ENCODE assay signal across 11 mouse cellular contexts in the genomic region with DNA sequence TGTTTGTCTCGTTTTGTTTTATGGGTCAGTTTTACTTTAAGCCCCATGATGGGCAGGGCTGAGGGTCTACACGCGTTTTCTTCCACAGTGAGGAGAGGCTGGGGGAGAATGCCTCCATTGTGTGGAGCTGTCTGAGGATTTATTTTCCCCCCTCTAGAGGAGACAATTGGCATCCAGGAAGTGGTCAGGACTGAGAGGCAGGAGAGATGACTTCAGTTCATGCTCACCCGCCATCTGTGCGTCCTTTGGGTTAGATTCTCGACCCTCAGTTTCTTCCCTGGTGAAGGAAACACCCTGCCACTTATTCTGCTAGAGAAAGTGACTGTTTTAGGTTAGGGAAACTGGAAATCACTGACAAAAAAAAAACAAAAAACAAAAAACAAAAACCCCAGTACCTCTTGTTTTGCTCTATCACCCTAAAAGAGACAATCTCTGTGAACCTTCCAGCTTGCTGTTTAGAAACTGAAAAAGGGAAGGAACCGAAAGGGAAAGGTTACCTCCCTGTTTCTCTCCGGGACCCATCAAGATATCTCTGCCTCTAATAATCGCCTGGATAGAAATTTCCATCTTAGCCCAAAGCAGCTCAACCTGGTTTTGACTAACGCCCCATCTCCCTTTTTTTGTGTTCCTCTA.
DNase-seq lines count a peak whose midpoint lies in the region; ATAC-seq and TF ChIP-seq lines count a peak whose summit lies in the region.
"Had no signal": no experiment of that assay in that cellular context is flagged by ENCODE, and none has a peak within 500 bp of the region (broad histone marks: within the 10 kb centered on the region; RNA-seq: fewer than 3 reads in every experiment).

No protein-coding gene starts in this region.

- no peak overlapping the region for H3K4me3 ChIP-seq in forebrain, embryonic 13.5 days
- H3K4me3 ChIP-seq in forebrain, postnatal 0 days (ENCODE audit: low read depth, low read length) = no peak overlapping the region
- no peak overlapping the region for H3K4me3 ChIP-seq in embryonic facial prominence, embryonic 11.5 days (ENCODE audit: low read depth, low read length)
- no peak overlapping the region for H3K4me3 ChIP-seq in limb, embryonic 13.5 days
- H3K4me3 ChIP-seq: intestine, embryonic 15.5 days had no signal

- TF ChIP-seq CTCF in forebrain, postnatal 0 days (IDR thresholded peaks at IDR 0.05; ENCODE audit: low read depth) = no peak

- 0 out of 2 replicates have a peak, but pooled peaks have one; percentile 33 for ATAC-seq in forebrain, embryonic 13.5 days
- ATAC-seq in forebrain, postnatal 0 days = no peak
- ATAC-seq in embryonic facial prominence, embryonic 11.5 days (replicated peaks; ENCODE audit: insufficient number of reproducible peaks, low FRiP score, low TSS enrichment, low read depth) = no peak
- ATAC-seq in limb, embryonic 13.5 days (ENCODE audit: low FRiP score, low read depth) = no peak
- ATAC-seq: intestine, embryonic 15.5 days had no signal

- no peak for DNase-seq in forebrain, postnatal 0 days
- peak; percentile 6 for DNase-seq in 3T3-L1 (ENCODE audit: low read depth, low spot score)
- no peak for DNase-seq in embryonic facial prominence, embryonic 11.5 days (ENCODE audit: low spot score)
- DNase-seq in MN1 (ENCODE audit: low spot score) = no peak
- DNase-seq in right cerebral cortex, postnatal 25 days = no peak
- DNase-seq in left cerebral cortex, adult 11 months (ENCODE audit: low spot score) = no peak
- DNase-seq: heart, adult 18-20 months; heart, postnatal 10 days had no signal

- H3K27me3 ChIP-seq in forebrain, embryonic 13.5 days = no peaks in the 10 kb centered on the region
- no peaks in the 10 kb centered on the region for H3K27me3 ChIP-seq in forebrain, postnatal 0 days (ENCODE audit: insufficient read depth, low read length)
- H3K27me3 ChIP-seq in embryonic facial prominence, embryonic 11.5 days (ENCODE audit: control insufficient read depth, insufficient read depth, low read length) = no peaks in the 10 kb centered on the region
- peaks cover 10% of the 10 kb centered on the region; the same call in 1 of the 2 replicates for H3K27me3 ChIP-seq in limb, embryonic 13.5 days
- H3K27me3 ChIP-seq: intestine, embryonic 15.5 days had no signal

- no peak overlapping the region for H3K27ac ChIP-seq in forebrain, embryonic 13.5 days
- H3K27ac ChIP-seq in forebrain, postnatal 0 days (ENCODE audit: low read depth, low read length) = no peak overlapping the region
- 0 out of 2 replicates have a peak overlapping the region, but pooled peaks have one; percentile 5 for H3K27ac ChIP-seq in embryonic facial prominence, embryonic 11.5 days (replicated peaks; ENCODE audit: low read depth, low read length)
- H3K27ac ChIP-seq in limb, embryonic 13.5 days = no peak overlapping the region
- H3K27ac ChIP-seq: intestine, embryonic 15.5 days had no signal

- peaks cover 7% of the 10 kb centered on the region; the same call in 1 of the 2 replicates for H3K4me1 ChIP-seq in forebrain, embryonic 13.5 days
- H3K4me1 ChIP-seq in forebrain, postnatal 0 days (ENCODE audit: insufficient read depth) = no peaks in the 10 kb centered on the region
- H3K4me1 ChIP-seq in embryonic facial prominence, embryonic 11.5 days (ENCODE audit: control insufficient read depth, insufficient read depth, low read length) = no peaks in the 10 kb centered on the region
- H3K4me1 ChIP-seq in limb, embryonic 13.5 days = peaks cover 23% of the 10 kb centered on the region
- H3K4me1 ChIP-seq: intestine, embryonic 15.5 days had no signal

- no peaks in the 10 kb centered on the region for H3K9me3 ChIP-seq in forebrain, embryonic 13.5 days (replicated peaks)
- no peaks in the 10 kb centered on the region for H3K9me3 ChIP-seq in forebrain, postnatal 0 days (ENCODE audit: low read length)
- H3K9me3 ChIP-seq in embryonic facial prominence, embryonic 11.5 days (replicated peaks; ENCODE audit: control insufficient read depth, low read length) = no peaks in the 10 kb centered on the region
- H3K9me3 ChIP-seq in limb, embryonic 13.5 days = no peaks in the 10 kb centered on the region
- H3K9me3 ChIP-seq: intestine, embryonic 15.5 days had no signal

- H3K9ac ChIP-seq in forebrain, embryonic 13.5 days = no peak overlapping the region
- no peak overlapping the region for H3K9ac ChIP-seq in forebrain, postnatal 0 days
- H3K9ac ChIP-seq in embryonic facial prominence, embryonic 11.5 days (replicated peaks; ENCODE audit: low read length) = no peak overlapping the region
- H3K9ac ChIP-seq in limb, embryonic 13.5 days = no peak overlapping the region
- H3K9ac ChIP-seq: intestine, embryonic 15.5 days had no signal

- H3K36me3 ChIP-seq in forebrain, embryonic 13.5 days (ENCODE audit: poor library complexity, severe bottlenecking) = no peaks in the 10 kb centered on the region
- H3K36me3 ChIP-seq in forebrain, postnatal 0 days (ENCODE audit: insufficient read depth) = no peaks in the 10 kb centered on the region
- H3K36me3 ChIP-seq in embryonic facial prominence, embryonic 11.5 days (replicated peaks; ENCODE audit: control insufficient read depth, insufficient read depth, low read depth, low read length) = no peaks in the 10 kb centered on the region
- no peaks in the 10 kb centered on the region for H3K36me3 ChIP-seq in limb, embryonic 13.5 days
- H3K36me3 ChIP-seq: intestine, embryonic 15.5 days had no signal

- H3K4me2 ChIP-seq in forebrain, embryonic 13.5 days = no peak overlapping the region
- H3K4me2 ChIP-seq in forebrain, postnatal 0 days (ENCODE audit: low read depth) = no peak overlapping the region
- H3K4me2 ChIP-seq in embryonic facial prominence, embryonic 11.5 days (ENCODE audit: low read depth, low read length) = peak overlapping the region; percentile 29; the same call in 1 of the 2 replicates
- H3K4me2 ChIP-seq in limb, embryonic 13.5 days (replicated peaks) = peak overlapping the region; percentile 38
- H3K4me2 ChIP-seq: intestine, embryonic 15.5 days had no signal

- WGBS in forebrain, embryonic 13.5 days = 74% methylated on average over 10 of the region's 10 CpGs
- 64% methylated on average over 10 of the region's 10 CpGs for WGBS in forebrain, postnatal 0 days
- 31% methylated on average over 10 of the region's 10 CpGs for WGBS in embryonic facial prominence, embryonic 11.5 days
- 25% methylated on average over 10 of the region's 10 CpGs for WGBS in limb, embryonic 13.5 days

Comparison
In these comparisons a context has a peak if more than half of its experiments do, and no peak if none do; other contexts are left out.
1. H3K4me2 ChIP-seq: peak in embryonic facial prominence, embryonic 11.5 days (single experiment) and limb, embryonic 13.5 days (single experiment); none in forebrain, embryonic 13.5 days (single experiment) and forebrain, postnatal 0 days (single experiment).